Mouse (Mus musculus): Measurements from ENCODE around the gene Parva. TPM values are rescaled to one million over a fixed set of nuclear protein-coding genes. Genes with fewer than 3 reads are reported as not detected.
A peak's percentile ranks its signal among the peaks of the same experiment; 100 is the strongest.

The Parva gene
- polyA plus RNA-seq, 1 experiment = 78.3 TPM

- Histone ChIP-seq H3K4me3 (ENCODE audit: insufficient read depth, low read depth, low read length) (no peak overlapping the region), H3K27ac (ENCODE audit: insufficient read depth, low read depth, low read length) (no peak overlapping the region), H3K36me3 (ENCODE audit: control insufficient read depth, insufficient read depth, low read length) (no peaks in the 10 kb centered on the region), H3K4me1 (ENCODE audit: control insufficient read depth, insufficient read depth, low read length) (peaks cover 8% of the 10 kb centered on the region; the same call in 1 of the 2 replicates), H3K27me3 (replicated peaks; ENCODE audit: control insufficient read depth, insufficient read depth, low read length) (no peaks in the 10 kb centered on the region)
- 75% methylated on average over 7 of the region's 7 CpGs for WGBS
- no peak for DNase-seq
- TF ChIP-seq POLR2A (IDR thresholded peaks at IDR 0.05; ENCODE audit: low read depth, low read length) (no peak), CTCF (conservative IDR thresholded peaks at IDR 0.05; ENCODE audit: insufficient read depth, insufficient read length, low read depth, low read length) (no peak)
Measured at GRCm38 (mm10) chr7:112407597-112407996, 19.7 kb upstream of the Parva start.

DNA sequence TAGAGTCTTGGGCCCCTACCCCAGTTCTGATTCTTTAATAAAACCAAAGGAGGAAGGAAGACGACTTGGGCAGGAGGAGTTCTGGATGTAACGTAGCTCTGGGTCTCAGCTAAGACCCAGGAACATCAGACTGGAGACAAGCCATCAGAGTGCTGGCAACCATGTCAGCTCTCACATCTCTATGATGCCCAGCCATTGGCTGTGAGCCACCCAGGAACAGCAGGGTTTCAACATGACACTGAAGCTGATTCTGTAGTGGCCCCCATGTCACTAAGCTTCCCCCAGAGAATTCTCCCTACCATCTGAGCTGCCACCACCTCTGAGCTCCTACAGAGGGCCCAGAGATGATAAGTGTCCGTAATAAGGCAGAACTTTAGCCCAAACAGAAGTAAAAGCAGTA is 17.3 kb upstream of the Parva start:
- TF ChIP-seq POLR2A (IDR thresholded peaks at IDR 0.05; ENCODE audit: low read depth, low read length) (no peak), CTCF (conservative IDR thresholded peaks at IDR 0.05; ENCODE audit: insufficient read depth, insufficient read length, low read depth, low read length) (no peak)
- Histone ChIP-seq H3K4me3 (ENCODE audit: insufficient read depth, low read depth, low read length) (no peak overlapping the region), H3K27ac (ENCODE audit: insufficient read depth, low read depth, low read length) (no peak overlapping the region), H3K4me1 (ENCODE audit: control insufficient read depth, insufficient read depth, low read length) (peaks cover 9% of the 10 kb centered on the region; the same call in 1 of the 2 replicates), H3K27me3 (replicated peaks; ENCODE audit: control insufficient read depth, insufficient read depth, low read length) (no peaks in the 10 kb centered on the region), H3K36me3 (ENCODE audit: control insufficient read depth, insufficient read depth, low read length) (no peaks in the 10 kb centered on the region)
- DNase-seq = no peak
- 95% methylated on average over 3 of the region's 3 CpGs for WGBS

DNA sequence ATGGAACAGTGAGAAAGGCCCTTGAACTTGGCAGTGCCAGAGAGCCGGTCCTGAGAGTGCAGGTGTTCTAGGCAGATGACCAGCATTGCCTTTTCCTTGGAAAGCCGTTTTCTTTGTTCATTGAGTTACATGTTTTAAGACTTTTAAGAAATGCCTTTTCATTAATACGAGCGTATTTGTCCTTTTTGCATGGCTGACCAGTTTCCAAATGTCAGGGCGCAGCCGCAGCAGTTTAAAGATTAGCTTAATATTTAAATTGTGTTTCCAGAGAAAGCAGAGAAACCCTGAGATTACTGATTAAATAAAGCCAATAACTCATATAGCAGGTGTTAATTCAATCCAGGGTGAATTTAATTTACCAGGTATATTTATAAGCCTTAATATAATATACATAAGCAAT is 14.0 kb upstream of the Parva start:
- H3K4me1 ChIP-seq (ENCODE audit: control insufficient read depth, insufficient read depth, low read length) = peaks cover 9% of the 10 kb centered on the region; the same call in 1 of the 2 replicates
- no peak overlapping the region for H3K4me3 ChIP-seq (ENCODE audit: insufficient read depth, low read depth, low read length)
- no peaks in the 10 kb centered on the region for H3K36me3 ChIP-seq (ENCODE audit: control insufficient read depth, insufficient read depth, low read length)
- DNase-seq = peak; percentile 81
- no peaks in the 10 kb centered on the region for H3K27me3 ChIP-seq (replicated peaks; ENCODE audit: control insufficient read depth, insufficient read depth, low read length)
- 38% methylated on average over 6 of the region's 6 CpGs for WGBS
- H3K27ac ChIP-seq (ENCODE audit: insufficient read depth, low read depth, low read length) = no peak overlapping the region
- TF ChIP-seq CTCF (conservative IDR thresholded peaks at IDR 0.05; ENCODE audit: insufficient read depth, insufficient read length, low read depth, low read length) = no peak
- TF ChIP-seq POLR2A (IDR thresholded peaks at IDR 0.05; ENCODE audit: low read depth, low read length) = no peak

GRCm38 (mm10) chr7:112416058-112416526 is 11.2 kb upstream of the Parva start:
- 44% methylated on average over 14 of the region's 14 CpGs for WGBS
- Histone ChIP-seq H3K27ac (ENCODE audit: insufficient read depth, low read depth, low read length) (no peak overlapping the region), H3K27me3 (replicated peaks; ENCODE audit: control insufficient read depth, insufficient read depth, low read length) (no peaks in the 10 kb centered on the region), H3K4me1 (ENCODE audit: control insufficient read depth, insufficient read depth, low read length) (peaks cover 9% of the 10 kb centered on the region; the same call in 1 of the 2 replicates), H3K4me3 (ENCODE audit: insufficient read depth, low read depth, low read length) (no peak overlapping the region), H3K36me3 (ENCODE audit: control insufficient read depth, insufficient read depth, low read length) (no peaks in the 10 kb centered on the region)
- no peak for DNase-seq
- no peak for TF ChIP-seq POLR2A (IDR thresholded peaks at IDR 0.05; ENCODE audit: low read depth, low read length)
- TF ChIP-seq CTCF (conservative IDR thresholded peaks at IDR 0.05; ENCODE audit: insufficient read depth, insufficient read length, low read depth, low read length) = no peak

GRCm38 (mm10) chr7:112416730-112417513 is 10.4 kb upstream of the Parva start:
- Histone ChIP-seq H3K4me1 (ENCODE audit: control insufficient read depth, insufficient read depth, low read length) (peaks cover 9% of the 10 kb centered on the region; the same call in 1 of the 2 replicates), H3K27me3 (replicated peaks; ENCODE audit: control insufficient read depth, insufficient read depth, low read length) (no peaks in the 10 kb centered on the region), H3K4me3 (ENCODE audit: insufficient read depth, low read depth, low read length) (no peak overlapping the region), H3K36me3 (ENCODE audit: control insufficient read depth, insufficient read depth, low read length) (no peaks in the 10 kb centered on the region), H3K27ac (ENCODE audit: insufficient read depth, low read depth, low read length) (no peak overlapping the region)
- TF ChIP-seq POLR2A (IDR thresholded peaks at IDR 0.05; ENCODE audit: low read depth, low read length) = no peak
- TF ChIP-seq CTCF (conservative IDR thresholded peaks at IDR 0.05; ENCODE audit: insufficient read depth, insufficient read length, low read depth, low read length) = no peak
- WGBS = 27% methylated on average over 7 of the region's 7 CpGs
- DNase-seq = no peak

GRCm38 (mm10) chr7:112417598-112417997 is 9.7 kb upstream of the Parva start:
- no peak overlapping the region for H3K4me3 ChIP-seq (ENCODE audit: insufficient read depth, low read depth, low read length)
- H3K36me3 ChIP-seq (ENCODE audit: control insufficient read depth, insufficient read depth, low read length) = no peaks in the 10 kb centered on the region
- WGBS = 86% methylated on average over 4 of the region's 4 CpGs
- no peak for DNase-seq
- no peaks in the 10 kb centered on the region for H3K27me3 ChIP-seq (replicated peaks; ENCODE audit: control insufficient read depth, insufficient read depth, low read length)
- H3K4me1 ChIP-seq (ENCODE audit: control insufficient read depth, insufficient read depth, low read length) = peaks cover 4% of the 10 kb centered on the region; the same call in 1 of the 2 replicates
- no peak overlapping the region for H3K27ac ChIP-seq (ENCODE audit: insufficient read depth, low read depth, low read length)
- TF ChIP-seq CTCF (conservative IDR thresholded peaks at IDR 0.05; ENCODE audit: insufficient read depth, insufficient read length, low read depth, low read length) = no peak
- no peak for TF ChIP-seq POLR2A (IDR thresholded peaks at IDR 0.05; ENCODE audit: low read depth, low read length)

- no peak for DNase-seq
- peaks cover 4% of the 10 kb centered on the region; the same call in 1 of the 2 replicates for H3K4me1 ChIP-seq (ENCODE audit: control insufficient read depth, insufficient read depth, low read length)
- no peaks in the 10 kb centered on the region for H3K36me3 ChIP-seq (ENCODE audit: control insufficient read depth, insufficient read depth, low read length)
- 92% methylated on average over 4 of the region's 4 CpGs for WGBS
- H3K4me3 ChIP-seq (ENCODE audit: insufficient read depth, low read depth, low read length) = no peak overlapping the region
- H3K27me3 ChIP-seq (replicated peaks; ENCODE audit: control insufficient read depth, insufficient read depth, low read length) = no peaks in the 10 kb centered on the region
- H3K27ac ChIP-seq (ENCODE audit: insufficient read depth, low read depth, low read length) = no peak overlapping the region
- no peak for TF ChIP-seq POLR2A (IDR thresholded peaks at IDR 0.05; ENCODE audit: low read depth, low read length)
- no peak for TF ChIP-seq CTCF (conservative IDR thresholded peaks at IDR 0.05; ENCODE audit: insufficient read depth, insufficient read length, low read depth, low read length)
Measured at GRCm38 (mm10) chr7:112423438-112423837, 3.9 kb upstream of the Parva start.
